Mouse (Mus musculus) left cerebral cortex, postnatal 10 days (tissue): ENCODE results near the gene Cmbl. TPM values are rescaled to one million over a fixed set of nuclear protein-coding genes. Genes with fewer than 3 reads are reported as not detected.

Source experiments
- DNase-seq, 2 experiments: peaks; one replicate each; pipeline ENCODE4 v3.0.0; 2021 to 2022; ENCODE audit warnings: low spot score in 2 of 2, mixed read lengths in 1 of 2; ENCODE audit errors: extremely low spot score in 1 of 2
- intact Hi-C: fragments of 180-260 bp; cut with DNase I; formaldehyde crosslinking; loops from one replicate; pipeline ENCODE4 v1.15.1; 2025
- total RNA-seq, 2 experiments: library from RNA; stranded (reverse); gene quantifications; 2 replicates each; pipeline ENCODE4 v1.2.3; 2021

Gene Cmbl
- total RNA-seq, 2 experiments from 2014 or later: 13.5 to 17.3 TPM

- no peak for DNase-seq
- intact Hi-C loops: no loop called here
Observed at GRCm38 (mm10) chr15:31538346-31538745, 26.8 kb upstream of the Cmbl start.

- peak in 1 of 2 experiments; percentile 78 for DNase-seq
- intact Hi-C loops: no loop called here
Observed at GRCm38 (mm10) chr15:31539643-31540512, 25.3 kb upstream of the Cmbl start.

- intact Hi-C loops: no loop called here
Observed at GRCm38 (mm10) chr15:31540513-31540802, 24.7 kb upstream of the Cmbl start.

GRCm38 (mm10) chr15:31542013-31542958, 22.9 kb upstream of the Cmbl start:
- no peak for DNase-seq
- intact Hi-C loops: no loop called here

More at GRCm38 (mm10) chr15:31540513-31540802, 24.7 kb upstream of the Cmbl start:
- DNase-seq: no peak

- DNase-seq: no peak
- intact Hi-C loops: no loop called here
Observed at GRCm38 (mm10) chr15:31543246-31543645, 21.9 kb upstream of the Cmbl start.

- intact Hi-C loops: no loop called here
- DNase-seq: no peak
Observed at GRCm38 (mm10) chr15:31545058-31545457, 20.1 kb upstream of the Cmbl start.

GRCm38 (mm10) chr15:31546291-31546690, 18.9 kb upstream of the Cmbl start:
- intact Hi-C loops: no loop called here
- no peak for DNase-seq

- intact Hi-C loops: no loop called here
- no peak for DNase-seq
Observed at GRCm38 (mm10) chr15:31547421-31547820, 17.8 kb upstream of the Cmbl start.

GRCm38 (mm10) chr15:31550381-31550780, 14.8 kb upstream of the Cmbl start:
- no peak for DNase-seq
- intact Hi-C loops: no loop called here

- no peak for DNase-seq
- intact Hi-C loops: no loop called here
Observed at GRCm38 (mm10) chr15:31554855-31555254, 10.3 kb upstream of the Cmbl start.

- no peak for DNase-seq
- intact Hi-C loops: no loop called here
Observed at GRCm38 (mm10) chr15:31561390-31561789, 3.8 kb upstream of the Cmbl start.

GRCm38 (mm10) chr15:31561976-31562375, 3.2 kb upstream of the Cmbl start:
- DNase-seq: no peak
- intact Hi-C loops: no loop called here

- no peak for DNase-seq
- intact Hi-C loops: no loop called here
Observed at GRCm38 (mm10) chr15:31562847-31563246, 2.3 kb upstream of the Cmbl start.

GRCm38 (mm10) chr15:31563577-31564546, 1.3 kb upstream of the Cmbl start:
- DNase-seq: peak in 1 of 2 experiments; percentile 61
- intact Hi-C loops: no loop called here

- intact Hi-C loops: no loop called here
- DNase-seq: no peak
Observed at GRCm38 (mm10) chr15:31565786-31566185, 597 bp downstream of the Cmbl start.

- intact Hi-C loops: no loop called here
- no peak for DNase-seq
Observed at GRCm38 (mm10) chr15:31567431-31567830, 2.2 kb downstream of the Cmbl start.

GRCm38 (mm10) chr15:31568581-31568996, 3.4 kb downstream of the Cmbl start:
- intact Hi-C loops: no loop called here
- DNase-seq: peak in 1 of 2 experiments; percentile 82

- intact Hi-C loops: no loop called here
Observed at GRCm38 (mm10) chr15:31569325-31570022, 4.3 kb downstream of the Cmbl start.

More at GRCm38 (mm10) chr15:31569325-31570022, 4.3 kb downstream of the Cmbl start:
- no peak for DNase-seq
